Mouse (Mus musculus) stomach, embryonic 14.5 days (tissue): ENCODE data around the gene Cluh. TPM values are rescaled to one million over a fixed set of nuclear protein-coding genes. Genes with fewer than 3 reads are reported as not detected.

Experiments
- polyA plus RNA-seq: library from polyadenylated mRNA; unstranded; fragments of >200 nt; fragmentation: Nextera tagmentation; extraction: Ambion mirVana; gene quantifications from 2 replicates; pipeline ENCODE4 v1.2.1, GENCODE M21; 2014

Gene Cluh
- polyA plus RNA-seq, 1 experiment from 2014 or later = 24.0 TPM

Other genes starting within 250 kb of the Cluh start
- 5.6 and 6.6 TPM in 2 replicates for gene Rap1gap2, start 38.6 kb upstream of the Cluh start, polyA plus RNA-seq
- 0.61 and 0.86 TPM in 2 replicates for gene Ccdc92b, start 29.9 kb upstream of the Cluh start, polyA plus RNA-seq
- gene Pafah1b1, start 75.2 kb downstream of the Cluh start, polyA plus RNA-seq = 77.2 and 77.7 TPM in 2 replicates
- gene Mettl16, start 121.3 kb downstream of the Cluh start, polyA plus RNA-seq = 33.5 TPM in 2 replicates
- 4.3 and 5.3 TPM in 2 replicates for gene Mnt, start 181.4 kb downstream of the Cluh start, polyA plus RNA-seq
- 6.9 and 8.7 TPM in 2 replicates for gene Sgsm2, start 247.6 kb downstream of the Cluh start, polyA plus RNA-seq
- gene Tsr1, start 248.6 kb downstream of the Cluh start, polyA plus RNA-seq = 50.5 and 56.6 TPM in 2 replicates